Mouse (Mus musculus) gonadal fat pad, adult 2 months (tissue): ENCODE data around the gene Lysmd2. TPM values are rescaled to one million over a fixed set of nuclear protein-coding genes. Genes with fewer than 3 reads are reported as not detected.

ENCODE experiments used
- polyA plus RNA-seq: library from polyadenylated mRNA; depleted of rRNA; stranded (reverse); fragments of >200 nt; gene quantifications from 2 replicates; pipeline ENCODE4 v1.2.3, GENCODE M21; 2012; rRNA removed

Lysmd2 gene
- polyA plus RNA-seq, 1 experiment = 10.2 TPM

Other genes starting within 250 kb of the Lysmd2 start
- 36.2 and 36.9 TPM in 2 replicates for gene Mapk6, start 215.7 kb upstream of the Lysmd2 start, polyA plus RNA-seq
- gene Leo1, start 184.2 kb upstream of the Lysmd2 start, polyA plus RNA-seq = 4.0 and 5.7 TPM in 2 replicates
- gene Tmod3, start 66.1 kb upstream of the Lysmd2 start, polyA plus RNA-seq = 24.7 and 28.1 TPM in 2 replicates
- gene Tmod2, start 14.4 kb upstream of the Lysmd2 start, polyA plus RNA-seq = 1.6 and 1.7 TPM in 2 replicates
- gene Scg3, start 58.3 kb downstream of the Lysmd2 start, polyA plus RNA-seq = 1.8 and 2.1 TPM in 2 replicates
- gene Bmp5, start 149.6 kb downstream of the Lysmd2 start, polyA plus RNA-seq = 0.32 and 0.48 TPM in 2 replicates